Mouse (Mus musculus) testis, adult 2 months (tissue): ENCODE measurements around the gene Cyth2.

Experiments used
- CTCF ChIP-seq: fragments of 200-500 bp; IDR thresholded peaks from 2 replicates; pipeline ENCODE4 v1.5.1; 2012; ENCODE audit warnings: low read depth, mild to moderate bottlenecking, inconsistent platforms, low read length, moderate library complexity; ENCODE audit not compliant: control insufficient read depth, insufficient read depth, insufficient replicate concordance
- POLR2A ChIP-seq: fragments of 200-500 bp; IDR thresholded peaks from 2 replicates; pipeline ENCODE4 v1.6.1; 2012; ENCODE audit warnings: low read depth, mild to moderate bottlenecking, inconsistent platforms, low read length, moderate library complexity; ENCODE audit not compliant: control insufficient read depth

DNA sequence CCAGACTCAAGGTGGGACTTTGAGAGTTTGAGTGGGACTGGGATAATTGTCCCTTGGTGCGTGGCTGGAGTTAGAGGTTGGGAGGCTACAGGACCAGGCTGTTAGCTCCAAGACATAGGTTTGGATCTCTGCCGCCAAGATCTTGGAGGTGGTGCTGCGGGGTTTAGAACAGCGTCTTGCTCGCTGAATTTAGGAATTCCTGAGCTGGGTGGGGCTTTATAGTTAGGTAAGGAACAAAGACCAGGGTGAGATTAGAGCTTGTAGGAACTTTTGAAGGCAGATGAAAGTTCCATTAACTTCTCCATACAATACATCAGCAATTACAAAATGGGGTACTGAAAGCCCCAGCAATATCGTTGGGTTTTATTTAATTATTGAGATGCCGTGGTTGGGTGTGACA, 14.4 kb downstream of the Cyth2 start:
- no peak for TF ChIP-seq CTCF
- no peak for TF ChIP-seq POLR2A
